Mouse (Mus musculus) bone marrow macrophage, adult 2 months (primary cell): Measurements from ENCODE around the gene Rack1.

ENCODE experiments used
- CTCF ChIP-seq: IDR thresholded peaks from 2 replicates; pipeline ENCODE4 v1.5.1; 2012; ENCODE audit warnings: low read depth, mild to moderate bottlenecking, low read length, moderate library complexity
- POLR2A ChIP-seq: IDR thresholded peaks from 2 replicates; pipeline ENCODE4 v1.6.1; 2012; ENCODE audit warnings: mild to moderate bottlenecking, low read depth, low read length, borderline replicate concordance

DNA sequence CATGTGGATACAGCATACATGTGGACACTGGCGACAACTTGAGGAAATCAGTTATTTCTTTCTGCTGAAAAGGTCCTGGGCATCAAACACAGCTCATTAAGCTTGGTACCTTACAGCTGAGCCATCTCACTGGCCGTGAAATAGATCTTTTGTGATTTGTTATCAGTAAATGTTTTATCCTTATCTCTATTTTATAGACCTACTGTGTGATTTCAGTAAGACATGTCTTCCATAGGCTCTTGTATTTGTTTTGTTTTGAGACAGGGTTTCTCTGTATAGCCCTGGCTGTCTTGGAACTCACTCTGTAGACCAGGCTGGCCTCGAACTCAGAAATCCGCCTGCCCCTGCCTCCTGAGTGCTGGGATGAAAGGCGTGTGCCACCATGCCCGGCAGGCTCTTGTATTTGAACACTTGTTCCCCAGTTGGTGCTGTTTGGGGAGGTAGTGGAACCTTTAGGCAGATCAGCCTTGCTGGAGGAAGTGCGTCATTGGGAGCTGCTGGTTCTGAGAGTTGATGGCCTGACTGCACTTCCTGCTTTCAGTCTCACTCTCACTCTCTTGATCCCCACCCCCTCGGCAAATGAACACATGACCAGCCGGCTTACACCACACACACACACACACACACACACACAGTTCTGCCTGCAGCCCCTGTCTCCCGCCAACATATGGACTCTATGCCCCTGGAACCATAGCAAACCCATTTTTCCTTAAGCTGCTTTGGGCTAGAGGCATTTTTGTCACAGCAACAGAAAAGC lies 12.5 kb upstream of the Rack1 start:
- no peak for TF ChIP-seq POLR2A
- no peak for TF ChIP-seq CTCF
